Mouse (Mus musculus) CH12.LX (cell line): Measurements from ENCODE around the gene Cask. TPM values are rescaled to one million over a fixed set of nuclear protein-coding genes. Genes with fewer than 3 reads are reported as not detected.

ENCODE experiments used
- DNase-seq: peaks from one replicate; pipeline ENCODE4 v3.0.0-alpha.2; 2013; ENCODE audit errors: extremely low read depth
- H3K27ac ChIP-seq: 2 replicates; pipeline ENCODE4 v1.5.1; 2012; ENCODE audit warnings: low read depth, mild to moderate bottlenecking, control low read depth, moderate library complexity; ENCODE audit not compliant: insufficient read depth
- H3K27me3 ChIP-seq: replicated peaks from 2 replicates; pipeline ENCODE3; 2012; ENCODE audit warnings: inconsistent platforms
- H3K36me3 ChIP-seq, 2 experiments: replicated peaks in 1 of 2; 2 replicates each; pipeline versions ENCODE3 to v1.6.1; 2012; ENCODE audit warnings: inconsistent platforms in 1 of 2, low read length in 1 of 2, mild to moderate bottlenecking in 1 of 2, mixed read lengths in 1 of 2, moderate library complexity in 1 of 2; ENCODE audit not compliant: control insufficient read depth in 1 of 2, insufficient read depth in 1 of 2
- H3K4me1 ChIP-seq, 2 experiments: 2 replicates each; pipeline ENCODE4 v1.6.1; 2012; ENCODE audit warnings: inconsistent platforms in 1 of 2, moderate library complexity in 1 of 2; ENCODE audit not compliant: insufficient read depth in 2 of 2, control insufficient read depth in 1 of 2
- H3K4me2 ChIP-seq: 2 replicates; pipeline ENCODE4 v1.6.1; 2012; ENCODE audit warnings: low read depth, mild to moderate bottlenecking, control low read depth; ENCODE audit not compliant: poor library complexity, insufficient read depth, severe bottlenecking
- H3K4me3 ChIP-seq, 3 experiments: fragments of 150-350 bp in 1 of 3; sonication (generic) in 1 of 3; replicated peaks in 1 of 3; 2 replicates each; pipeline versions ENCODE3 to v1.5.1; 2011 to 2012; ENCODE audit warnings: low read depth in 2 of 3, low read length in 2 of 3, mild to moderate bottlenecking in 2 of 3, moderate library complexity in 2 of 3, control low read depth in 1 of 3, improper control_type of control experiment in 1 of 3, inconsistent platforms in 1 of 3, mixed read lengths in 1 of 3; ENCODE audit not compliant: poor library complexity in 1 of 3
- H3K79me2 ChIP-seq: replicated peaks from 2 replicates; pipeline ENCODE4 v1.6.1; 2012; ENCODE audit warnings: mild to moderate bottlenecking, moderate library complexity; ENCODE audit not compliant: control insufficient read depth, poor library complexity, insufficient read depth, severe bottlenecking; ENCODE audit errors: extremely low read depth
- H3K9ac ChIP-seq: 2 replicates; pipeline ENCODE4 v1.6.1; 2012; ENCODE audit warnings: low read depth, mild to moderate bottlenecking, control low read depth, moderate library complexity; ENCODE audit not compliant: insufficient read depth
- H3K9me3 ChIP-seq: replicated peaks from 2 replicates; pipeline ENCODE3; 2012; ENCODE audit warnings: low read length, inconsistent platforms, mixed read lengths
- BHLHE40 ChIP-seq: IDR thresholded peaks from 2 replicates; pipeline ENCODE4 v1.6.1; 2011; ENCODE audit warnings: mild to moderate bottlenecking, low read depth, low read length, improper control_type of control experiment
- CHD2 ChIP-seq: IDR thresholded peaks from 2 replicates; pipeline ENCODE4 v1.6.1; 2011; ENCODE audit warnings: low read length, improper control_type of control experiment
- CTCF ChIP-seq, 2 experiments: IDR thresholded peaks in 1 of 2; conservative IDR thresholded peaks in 1 of 2; 2 replicates each; pipeline ENCODE4 v1.5.1; 2011 to 2012; ENCODE audit warnings: low read depth in 2 of 2, low read length in 2 of 2, improper control_type of control experiment in 1 of 2, inconsistent platforms in 1 of 2, mild to moderate bottlenecking in 1 of 2, moderate library complexity in 1 of 2
- E2F4 ChIP-seq: IDR thresholded peaks from 2 replicates; pipeline ENCODE4 v1.6.1; 2011; ENCODE audit warnings: low read depth, low read length, improper control_type of control experiment; ENCODE audit not compliant: insufficient replicate concordance
- EP300 ChIP-seq: IDR thresholded peaks from 2 replicates; pipeline ENCODE4 v1.6.1; 2011; ENCODE audit warnings: low read length, improper control_type of control experiment
- GABPA ChIP-seq: IDR thresholded peaks from 2 replicates; pipeline ENCODE4 v1.6.1; 2012; ENCODE audit warnings: low read depth, low read length, improper control_type of control experiment, inconsistent platforms; ENCODE audit not compliant: insufficient replicate concordance
- IRF4 ChIP-seq: IDR thresholded peaks from 2 replicates; pipeline ENCODE4 v1.6.1; 2014; ENCODE audit warnings: low read depth, mild to moderate bottlenecking, inconsistent platforms, low read length, improper control_type of control experiment
- MAFK ChIP-seq: IDR thresholded peaks from 2 replicates; pipeline ENCODE4 v1.6.1; 2011; ENCODE audit warnings: low read length, improper control_type of control experiment; ENCODE audit not compliant: insufficient replicate concordance
- MAX ChIP-seq: IDR thresholded peaks from 2 replicates; pipeline ENCODE4 v1.6.1; 2011; ENCODE audit warnings: low read length, improper control_type of control experiment
- MEF2A ChIP-seq: IDR thresholded peaks from 2 replicates; pipeline ENCODE4 v1.6.1; 2014; ENCODE audit warnings: low read depth, mild to moderate bottlenecking, inconsistent platforms, low read length, improper control_type of control experiment, borderline replicate concordance
- MXI1 ChIP-seq: IDR thresholded peaks from 2 replicates; pipeline ENCODE4 v1.6.1; 2011; ENCODE audit warnings: mild to moderate bottlenecking, low read depth, low read length, improper control_type of control experiment
- MYC ChIP-seq: IDR thresholded peaks from 2 replicates; pipeline ENCODE4 v1.6.1; 2011; ENCODE audit warnings: low read depth, mild to moderate bottlenecking, improper control_type of control experiment, low read length
- NRF1 ChIP-seq: IDR thresholded peaks from 2 replicates; pipeline ENCODE4 v1.6.1; 2014; ENCODE audit warnings: low read depth, mild to moderate bottlenecking, inconsistent platforms, low read length, improper control_type of control experiment, moderate library complexity
- RCOR1 ChIP-seq: conservative IDR thresholded peaks from 2 replicates; pipeline ENCODE4 v1.6.1; 2012; ENCODE audit warnings: low read depth, mild to moderate bottlenecking, inconsistent platforms, low read length, improper control_type of control experiment
- SMC3 ChIP-seq: IDR thresholded peaks from 2 replicates; pipeline ENCODE4 v1.6.1; 2011; ENCODE audit warnings: low read depth, low read length, improper control_type of control experiment
- TCF12 ChIP-seq: IDR thresholded peaks from 2 replicates; pipeline ENCODE4 v1.6.1; 2014; ENCODE audit warnings: low read depth, mild to moderate bottlenecking, inconsistent platforms, low read length, improper control_type of control experiment
- UBTF ChIP-seq: IDR thresholded peaks from 2 replicates; pipeline ENCODE4 v1.6.1; 2012; ENCODE audit warnings: low read depth, mild to moderate bottlenecking, inconsistent platforms, low read length, improper control_type of control experiment, moderate library complexity
- USF1 ChIP-seq: IDR thresholded peaks from 2 replicates; pipeline ENCODE4 v1.6.1; 2014; ENCODE audit warnings: low read depth, mild to moderate bottlenecking, inconsistent platforms, low read length, improper control_type of control experiment
- ZC3H11A ChIP-seq: IDR thresholded peaks from 2 replicates; pipeline ENCODE4 v1.6.1; 2012; ENCODE audit warnings: low read depth, mild to moderate bottlenecking, inconsistent platforms, low read length, improper control_type of control experiment
- dilution Hi-C: fragments of 300-500 bp; cut with MboI; formaldehyde crosslinking; loops from 2 replicates; pipeline ENCODE4 v1.14.3; 2020; ENCODE audit warnings: low sequenced_read_pairs; ENCODE audit not compliant: extremely low pct_unique_long_range_greater_than_20kb, extremely low pct_ligation_motif_present
- in situ Hi-C: fragments of 300-500 bp; cut with MboI; formaldehyde crosslinking; loops from 3 replicates; pipeline ENCODE4 v1.14.3; 2019; ENCODE audit warnings: low sequenced_read_pairs, low pct_ligation_motif_present, low pct_unique_long_range_greater_than_20kb, mixed read lengths
- polyA plus RNA-seq: library from polyadenylated mRNA; unstranded; fragments of >175 nt; gene quantifications from 2 replicates; pipeline ENCODE4 v1.2.1, GENCODE M21; 2012; ENCODE audit warnings: low read depth; ENCODE audit not compliant: insufficient read length
- total RNA-seq, 2 experiments: library from RNA; depleted of rRNA; stranded (reverse); fragments of 300-350 nt in 1 of 2; fragments of >200 nt in 1 of 2; gene quantifications; 2 replicates each; pipeline ENCODE4 v1.2.3; 2012 to 2014

The Cask gene
- total and polyA plus RNA-seq, 3 experiments, result 0.40 to 5.0 (median 0.49) TPM

DNA sequence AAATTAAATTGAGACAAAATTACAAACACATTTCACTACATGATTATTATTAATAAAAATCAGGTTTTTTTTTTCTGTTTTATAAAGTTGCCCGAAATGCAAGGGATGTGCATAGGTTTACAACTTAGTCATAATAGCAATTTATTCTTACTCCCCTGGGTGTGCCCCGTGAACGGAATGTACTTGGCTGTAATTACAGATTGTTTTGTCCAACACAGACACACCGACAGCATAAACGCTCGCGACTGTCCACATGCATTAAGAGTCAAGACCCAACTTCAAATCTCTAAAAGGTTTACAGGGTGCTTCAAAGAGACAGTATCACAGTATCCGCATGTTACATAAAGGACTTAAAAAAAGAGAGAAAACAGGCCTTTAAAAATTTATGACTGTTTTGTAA lies 329.9 kb downstream of the Cask start:
- H3K4me3 ChIP-seq, result no peak overlapping the region
- DNase-seq, result no peak
- peaks cover 0 to 32% of the 10 kb centered on the region in 2 experiments; a peak in 2 of 4 replicates for H3K4me1 ChIP-seq
- no peak overlapping the region for H3K4me2 ChIP-seq
- dilution Hi-C loops, result no loop called here
- H3K79me2 ChIP-seq, result no peaks in the 10 kb centered on the region
- H3K36me3 ChIP-seq, result no peaks in the 10 kb centered on the region
- no peaks in the 10 kb centered on the region for H3K27me3 ChIP-seq
- no peaks in the 10 kb centered on the region for H3K9me3 ChIP-seq
- TF ChIP-seq SMC3 (no peak), TCF12 (no peak), IRF4 (no peak), MXI1 (no peak), GABPA (no peak), MYC (no peak), USF1 (no peak), EP300 (no peak), MAX (no peak), MEF2A (no peak), CHD2 (no peak), ZC3H11A (no peak), MAFK (no peak), RCOR1 (no peak), UBTF (no peak), BHLHE40 (no peak)
- no peak overlapping the region for H3K9ac ChIP-seq
- H3K27ac ChIP-seq, result no peak overlapping the region
- in situ Hi-C loops, result no loop called here

DNA sequence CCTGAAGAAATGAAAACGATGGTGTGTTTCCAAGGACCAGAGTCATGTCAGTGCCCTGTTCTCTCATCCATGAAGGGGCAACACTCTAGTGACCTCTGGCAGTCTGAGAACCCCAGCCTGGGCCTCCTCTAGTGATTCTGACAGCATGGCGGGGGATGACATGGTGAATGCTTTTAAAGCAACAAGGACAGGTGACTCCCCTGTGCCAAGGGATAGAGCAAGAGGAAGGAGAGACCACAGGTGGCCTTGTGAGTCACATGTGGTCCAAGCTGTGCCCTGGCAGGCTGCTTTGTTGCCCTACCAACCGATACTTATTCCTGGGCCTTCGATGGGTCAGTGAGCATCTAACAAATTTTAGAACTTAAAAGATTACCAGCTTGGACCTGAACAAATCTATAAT lies 330.6 kb downstream of the Cask start:
- Histone ChIP-seq H3K4me2 (no peak overlapping the region), H3K36me3 (no peaks in the 10 kb centered on the region), H3K4me1 (peaks cover 3 to 39% of the 10 kb centered on the region in 2 experiments; a peak in 2 of 4 replicates), H3K9ac (no peak overlapping the region), H3K79me2 (no peaks in the 10 kb centered on the region), H3K9me3 (no peaks in the 10 kb centered on the region), H3K27ac (no peak overlapping the region), H3K27me3 (no peaks in the 10 kb centered on the region), H3K4me3 (no peak overlapping the region)
- in situ Hi-C loops (no loop called here), dilution Hi-C loops (no loop called here)
- TF ChIP-seq MAX (no peak), CTCF (conservative IDR thresholded peaks at IDR 0.05 in 1 of 2, IDR thresholded peaks at IDR 0.05 in 1 of 2; ENCODE audit: low read depth in 2 of 2, low read length in 2 of 2) (no peak), MYC (no peak), E2F4 (no peak), NRF1 (no peak), UBTF (no peak), MEF2A (no peak)
- no peak for DNase-seq
